Mouse (Mus musculus) limb, embryonic 11.5 days (tissue): ENCODE measurements around the gene Lypd5. TPM values are rescaled to one million over a fixed set of nuclear protein-coding genes. Genes with fewer than 3 reads are reported as not detected.

Source experiments
- ATAC-seq: fragments of 200-750 bp; cut with Nextera tagmentation; 2 replicates; pipeline ENCODE4 v1.8.0; 2017; ENCODE audit warnings: low read depth; ENCODE audit not compliant: insufficient number of reproducible peaks, low FRiP score, low TSS enrichment
- DNase-seq: peaks from one replicate; pipeline ENCODE4 v3.0.0-alpha.2; 2015; ENCODE audit warnings: low spot score
- H3K27ac ChIP-seq: fragments of 300-500 bp; sonication (generic); replicated peaks from 2 replicates; pipeline ENCODE4 v1.5.1; 2014; ENCODE audit warnings: low read depth, mild to moderate bottlenecking, low read length
- H3K27me3 ChIP-seq: fragments of 300-500 bp; sonication (generic); 2 replicates; pipeline ENCODE4 v1.6.1; 2014; ENCODE audit warnings: mild to moderate bottlenecking, low read length, mixed read lengths; ENCODE audit not compliant: control insufficient read depth, insufficient read depth
- H3K36me3 ChIP-seq: fragments of 300-500 bp; sonication (generic); 2 replicates; pipeline ENCODE4 v1.6.1; 2014; ENCODE audit warnings: mild to moderate bottlenecking, low read length, moderate library complexity, mixed read lengths; ENCODE audit not compliant: control insufficient read depth, insufficient read depth
- H3K4me1 ChIP-seq: fragments of 300-500 bp; sonication (generic); 2 replicates; pipeline ENCODE4 v1.6.1; 2014; ENCODE audit warnings: low read length, mixed read lengths; ENCODE audit not compliant: control insufficient read depth, insufficient read depth
- H3K4me2 ChIP-seq: fragments of 300-500 bp; sonication (generic); 2 replicates; pipeline ENCODE4 v1.6.1; 2014; ENCODE audit warnings: low read depth, mild to moderate bottlenecking, moderate library complexity; ENCODE audit not compliant: severe bottlenecking
- H3K4me3 ChIP-seq: fragments of 300-500 bp; sonication (generic); 2 replicates; pipeline ENCODE4 v1.5.1; 2014; ENCODE audit warnings: low read depth, low read length
- H3K9ac ChIP-seq: fragments of 300-500 bp; sonication (generic); 2 replicates; pipeline ENCODE4 v1.6.1; 2014; ENCODE audit warnings: mild to moderate bottlenecking, low read length
- H3K9me3 ChIP-seq: fragments of 300-500 bp; sonication (generic); 2 replicates; pipeline ENCODE4 v1.6.1; 2016; ENCODE audit warnings: low read length; ENCODE audit not compliant: control insufficient read depth
- WGBS: fragments of 180-500 bp; shearing (Covaris S2); extraction: QIAGEN DNeasy Blood & Tissue Kit; methylation state at CpG from one replicate; pipeline ENCODE4 v1.1.7; 2014; 5-methylcytosine and 5-hydroxymethylcytosine counted together
- polyA plus RNA-seq: library from polyadenylated mRNA; unstranded; fragments of >200 nt; fragmentation: Nextera tagmentation; extraction: Ambion mirVana; gene quantifications from 2 replicates; pipeline ENCODE4 v1.2.1, GENCODE M21; 2014

Gene Lypd5
- polyA plus RNA-seq, 1 experiment from 2014 or later: not detected

- Histone ChIP-seq H3K4me1 (no peaks in the 10 kb centered on the region), H3K27ac (no peak overlapping the region), H3K9me3 (no peaks in the 10 kb centered on the region; the same call in 1 of the 2 replicates), H3K4me3 (no peak overlapping the region), H3K9ac (no peak overlapping the region; the same call in 1 of the 2 replicates), H3K4me2 (no peak overlapping the region), H3K36me3 (no peaks in the 10 kb centered on the region), H3K27me3 (no peaks in the 10 kb centered on the region)
- DNase-seq: no peak
- ATAC-seq: peak; percentile 59
- 77% methylated on average over 5 of the region's 5 CpGs for WGBS
These were observed 16.4 kb downstream of the Lypd5 start for GRCm38 (mm10) chr7:24365258-24366014.

GRCm38 (mm10) chr7:24366716-24367632, 18.0 kb downstream of the Lypd5 start:
- no peak overlapping the region for H3K4me3 ChIP-seq
- no peaks in the 10 kb centered on the region for H3K36me3 ChIP-seq
- no peak overlapping the region for H3K9ac ChIP-seq
- H3K9me3 ChIP-seq: no peaks in the 10 kb centered on the region; the same call in 1 of the 2 replicates
- DNase-seq: no peak
- WGBS: 77% methylated on average over 15 of the region's 15 CpGs
- no peak for ATAC-seq
- H3K4me2 ChIP-seq: no peak overlapping the region
- no peaks in the 10 kb centered on the region for H3K27me3 ChIP-seq
- H3K4me1 ChIP-seq: no peaks in the 10 kb centered on the region
- no peak overlapping the region for H3K27ac ChIP-seq

- 76% methylated on average over 4 of the region's 4 CpGs for WGBS
- Histone ChIP-seq H3K36me3 (no peaks in the 10 kb centered on the region), H3K4me1 (no peaks in the 10 kb centered on the region), H3K9me3 (no peaks in the 10 kb centered on the region; the same call in 1 of the 2 replicates), H3K9ac (no peak overlapping the region), H3K4me3 (no peak overlapping the region), H3K27ac (no peak overlapping the region), H3K4me2 (no peak overlapping the region), H3K27me3 (no peaks in the 10 kb centered on the region)
- ATAC-seq (no peak), DNase-seq (no peak)
These were observed 19.2 kb downstream of the Lypd5 start for GRCm38 (mm10) chr7:24368226-24368625.

- H3K27ac ChIP-seq: no peak overlapping the region
- no peaks in the 10 kb centered on the region for H3K36me3 ChIP-seq
- DNase-seq (no peak), ATAC-seq (no peak)
- no peaks in the 10 kb centered on the region for H3K4me1 ChIP-seq
- WGBS: 88% methylated on average over 7 of the region's 7 CpGs
- no peak overlapping the region for H3K9ac ChIP-seq
- no peaks in the 10 kb centered on the region for H3K27me3 ChIP-seq
- H3K4me3 ChIP-seq: no peak overlapping the region
- H3K4me2 ChIP-seq: no peak overlapping the region
- H3K9me3 ChIP-seq: no peaks in the 10 kb centered on the region; the same call in 1 of the 2 replicates
These were observed 19.9 kb downstream of the Lypd5 start for GRCm38 (mm10) chr7:24368946-24369345.

- Histone ChIP-seq H3K9me3 (no peaks in the 10 kb centered on the region; the same call in 1 of the 2 replicates), H3K4me2 (no peak within 1 kb of the TSS), H3K4me1 (no peaks in the 10 kb centered on the region), H3K27ac (0 out of 2 replicates have a peak within 1 kb of the TSS, but pooled peaks have one; percentile 21), H3K27me3 (no peaks in the 10 kb centered on the region), H3K4me3 (no peak within 1 kb of the TSS), H3K9ac (0 out of 2 replicates have a peak within 1 kb of the TSS, but pooled peaks have one; percentile 3), H3K36me3 (no peaks in the 10 kb centered on the region)
- ATAC-seq (no peak), DNase-seq (no peak)
- 43% methylated on average over 23 of the region's 23 CpGs for WGBS
These were observed 20.9 kb downstream of the Lypd5 start, which contains the start of gene Kcnn4 for GRCm38 (mm10) chr7:24369731-24370541. Gene Kcnn4 (plus strand): TSS chr7:24370263.

- Histone ChIP-seq H3K36me3 (no peaks in the 10 kb centered on the region), H3K9me3 (no peaks in the 10 kb centered on the region), H3K9ac (no peak overlapping the region), H3K27ac (no peak overlapping the region), H3K4me2 (no peak overlapping the region), H3K27me3 (no peaks in the 10 kb centered on the region), H3K4me1 (no peaks in the 10 kb centered on the region), H3K4me3 (no peak overlapping the region)
- ATAC-seq (no peak), DNase-seq (no peak)
- 74% methylated on average over 7 of the region's 7 CpGs for WGBS
These were observed 22.2 kb downstream of the Lypd5 start for GRCm38 (mm10) chr7:24371012-24371808.

GRCm38 (mm10) chr7:24371809-24372145, 22.8 kb downstream of the Lypd5 start:
- H3K27ac ChIP-seq: no peak overlapping the region

More at GRCm38 (mm10) chr7:24371809-24372145, 22.8 kb downstream of the Lypd5 start:
- ATAC-seq (no peak), DNase-seq (no peak)
- no peak overlapping the region for H3K4me3 ChIP-seq
- H3K9ac ChIP-seq: no peak overlapping the region
- no peaks in the 10 kb centered on the region for H3K36me3 ChIP-seq
- no peaks in the 10 kb centered on the region; the same call in 1 of the 2 replicates for H3K4me1 ChIP-seq
- H3K9me3 ChIP-seq: no peaks in the 10 kb centered on the region
- H3K27me3 ChIP-seq: no peaks in the 10 kb centered on the region
- H3K4me2 ChIP-seq: no peak overlapping the region
- 60% methylated on average over 3 of the region's 3 CpGs for WGBS
